Mouse (Mus musculus) heart, adult 9 months (tissue): Measurements from ENCODE around the gene BC051142.
"Not testable (repeated sequence)": the region's sequence is repeated elsewhere in the genome, so short reads cannot be mapped to it uniquely, and the experiment has no call there.

Experiments
- DNase-seq, 2 experiments: peaks; one replicate each; pipeline ENCODE4 v3.0.0; 2022; ENCODE audit warnings: low spot score in 2 of 2

Gene BC051142

GRCm38 (mm10) chr17:34398058-34398710, 436 bp upstream of the BC051142 start:
- DNase-seq: peak; percentile 79 to 80

- DNase-seq: no peak
These were observed 735 bp downstream of the BC051142 start for GRCm38 (mm10) chr17:34399394-34399715.

GRCm38 (mm10) chr17:34411117-34411516, 12.5 kb downstream of the BC051142 start:
- peak; percentile 20 to 32 for DNase-seq

GRCm38 (mm10) chr17:34420014-34420413, 21.4 kb downstream of the BC051142 start:
- no peak for DNase-seq

GRCm38 (mm10) chr17:34427597-34427996, 29.0 kb downstream of the BC051142 start:
- DNase-seq: no peak

- peak in 1 of 2 experiments; percentile 3 for DNase-seq
These were observed 38.5 kb downstream of the BC051142 start for GRCm38 (mm10) chr17:34437120-34437519.

GRCm38 (mm10) chr17:34437606-34438005, 39.0 kb downstream of the BC051142 start:
- DNase-seq: no peak

GRCm38 (mm10) chr17:34438588-34438987, 40.0 kb downstream of the BC051142 start:
- DNase-seq: no peak

- peak in 1 of 2 experiments; percentile 2 for DNase-seq
These were observed 41.2 kb downstream of the BC051142 start for GRCm38 (mm10) chr17:34439795-34440194.

- no peak for DNase-seq
These were observed 43.4 kb downstream of the BC051142 start for GRCm38 (mm10) chr17:34441990-34442389.

GRCm38 (mm10) chr17:34448473-34449041, 49.9 kb downstream of the BC051142 start:
- no peak for DNase-seq

- DNase-seq: no peak
These were observed 59.0 kb downstream of the BC051142 start for GRCm38 (mm10) chr17:34457668-34458067.

- no peak for DNase-seq
These were observed 60.6 kb downstream of the BC051142 start for GRCm38 (mm10) chr17:34459255-34459654.

GRCm38 (mm10) chr17:34465906-34466305, 67.3 kb downstream of the BC051142 start:
- DNase-seq: not testable (repeated sequence)

- DNase-seq: no peak
These were observed 71.9 kb downstream of the BC051142 start for GRCm38 (mm10) chr17:34470491-34470890.

- no peak for DNase-seq
These were observed 76.4 kb downstream of the BC051142 start for GRCm38 (mm10) chr17:34475060-34475459.

GRCm38 (mm10) chr17:34476427-34476826, 77.8 kb downstream of the BC051142 start:
- no peak for DNase-seq

GRCm38 (mm10) chr17:34477238-34478013, 78.8 kb downstream of the BC051142 start, which contains the start of gene Btnl4:
TSS of gene Btnl4 (minus strand) at chr17:34477318.
- DNase-seq: not testable (repeated sequence)

GRCm38 (mm10) chr17:34492796-34493195, 94.2 kb downstream of the BC051142 start:
- no peak for DNase-seq

GRCm38 (mm10) chr17:34495156-34495555, 96.5 kb downstream of the BC051142 start:
- not testable (repeated sequence) for DNase-seq

GRCm38 (mm10) chr17:34496539-34496938, 97.9 kb downstream of the BC051142 start:
- no peak for DNase-seq

GRCm38 (mm10) chr17:34497319-34497718, 98.7 kb downstream of the BC051142 start:
- DNase-seq: not testable (repeated sequence)

GRCm38 (mm10) chr17:34497726-34498125, 99.1 kb downstream of the BC051142 start:
- not testable (repeated sequence) for DNase-seq
